Mouse (Mus musculus): ENCODE data around the gene Arhgef28. TPM values are rescaled to one million over a fixed set of nuclear protein-coding genes. Genes with fewer than 3 reads are reported as not detected.
"Not testable (repeated sequence)": the region's sequence is repeated elsewhere in the genome, so short reads cannot be mapped to it uniquely, and the experiment has no call there.

Arhgef28 gene
- polyA plus RNA-seq, 1 experiment = 1.1 TPM

DNA sequence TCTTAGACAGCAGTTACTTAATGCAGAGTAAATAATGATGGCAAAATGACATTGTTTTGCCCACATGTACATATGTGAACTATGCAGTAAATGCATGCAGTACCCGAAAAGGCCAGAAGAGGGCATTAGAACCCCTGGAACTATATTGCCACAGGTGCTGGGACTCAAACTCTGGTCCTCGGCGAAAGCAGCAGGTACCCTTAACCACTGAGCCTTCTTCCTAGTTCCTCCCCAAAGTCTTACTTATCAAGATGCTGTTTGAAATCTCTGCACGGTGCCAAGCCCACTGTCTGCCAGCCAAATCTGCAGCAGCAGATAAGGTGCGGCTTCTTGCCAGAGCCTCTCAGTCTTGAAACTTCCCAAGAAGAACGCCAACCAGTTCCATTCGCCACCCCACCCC is 181.1 kb downstream of the Arhgef28 start:
- TF ChIP-seq USF1 (IDR thresholded peaks at IDR 0.05; ENCODE audit: low read depth) = no peak
- no peak for TF ChIP-seq FOSL1 (IDR thresholded peaks at IDR 0.05; ENCODE audit: insufficient read depth, low read length, poor library complexity, severe bottlenecking)
- no peak for TF ChIP-seq CEBPB (IDR thresholded peaks at IDR 0.05; ENCODE audit: low read depth)
- TF ChIP-seq MYOD1 (IDR thresholded peaks at IDR 0.05; ENCODE audit: control insufficient read depth, insufficient read length, low read depth) = no peak
- TF ChIP-seq CTCF (IDR thresholded peaks at IDR 0.05; ENCODE audit: control insufficient read depth, insufficient read depth, insufficient read length) = no peak
- no peak for TF ChIP-seq MAX (IDR thresholded peaks at IDR 0.05)
- TF ChIP-seq MYOG (IDR thresholded peaks at IDR 0.05; ENCODE audit: control insufficient read depth, extremely low read depth, insufficient read length) = no peak
- H3K79me3 ChIP-seq (ENCODE audit: low read depth) = no peaks in the 10 kb centered on the region
- H3K4me3 ChIP-seq (ENCODE audit: insufficient read depth, poor library complexity, severe bottlenecking) = no peak overlapping the region
- no peaks in the 10 kb centered on the region for H3K36me3 ChIP-seq (ENCODE audit: control insufficient read depth, insufficient read depth)
- H3K79me2 ChIP-seq (ENCODE audit: control insufficient read depth, insufficient read depth) = no peaks in the 10 kb centered on the region
- H3K27me3 ChIP-seq (ENCODE audit: control insufficient read depth, insufficient read depth, insufficient read length) = no peaks in the 10 kb centered on the region
- H3ac ChIP-seq (ENCODE audit: control insufficient read depth, insufficient read length, low read depth) = no peak overlapping the region

DNA sequence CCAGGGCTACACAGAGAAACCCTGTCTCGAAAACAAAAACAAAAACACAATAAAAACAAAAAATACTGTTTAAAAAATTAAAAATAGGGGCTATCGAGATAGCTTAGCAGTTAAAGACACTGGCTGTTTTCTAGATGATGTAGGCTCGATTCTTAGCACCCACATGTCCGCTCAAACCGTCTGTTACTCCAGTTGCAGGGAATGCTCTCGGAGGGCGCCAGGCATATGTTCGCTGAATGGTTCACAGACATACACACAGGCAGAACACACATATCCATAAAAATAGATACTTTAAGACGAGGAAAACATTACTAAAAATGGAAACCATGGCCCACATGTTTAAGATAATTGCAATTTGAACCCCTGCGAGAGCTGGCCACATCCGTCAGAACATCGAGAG is 181.6 kb downstream of the Arhgef28 start:
- Histone ChIP-seq H3K36me3 (ENCODE audit: control insufficient read depth, insufficient read depth) (no peaks in the 10 kb centered on the region), H3K4me3 (ENCODE audit: insufficient read depth, poor library complexity, severe bottlenecking) (no peak overlapping the region)
- no peak for TF ChIP-seq MYOD1 (IDR thresholded peaks at IDR 0.05; ENCODE audit: control insufficient read depth, insufficient read length, low read depth)
- TF ChIP-seq CTCF (IDR thresholded peaks at IDR 0.05; ENCODE audit: control insufficient read depth, insufficient read depth, insufficient read length) = no peak
- no peak for TF ChIP-seq MAX (IDR thresholded peaks at IDR 0.05)
- no peak for TF ChIP-seq USF1 (IDR thresholded peaks at IDR 0.05; ENCODE audit: low read depth)
- no peak for TF ChIP-seq MYOG (IDR thresholded peaks at IDR 0.05; ENCODE audit: control insufficient read depth, extremely low read depth, insufficient read length)
- TF ChIP-seq FOSL1 (IDR thresholded peaks at IDR 0.05; ENCODE audit: insufficient read depth, low read length, poor library complexity, severe bottlenecking) = no peak
- no peak for TF ChIP-seq CEBPB (IDR thresholded peaks at IDR 0.05; ENCODE audit: low read depth)

DNA sequence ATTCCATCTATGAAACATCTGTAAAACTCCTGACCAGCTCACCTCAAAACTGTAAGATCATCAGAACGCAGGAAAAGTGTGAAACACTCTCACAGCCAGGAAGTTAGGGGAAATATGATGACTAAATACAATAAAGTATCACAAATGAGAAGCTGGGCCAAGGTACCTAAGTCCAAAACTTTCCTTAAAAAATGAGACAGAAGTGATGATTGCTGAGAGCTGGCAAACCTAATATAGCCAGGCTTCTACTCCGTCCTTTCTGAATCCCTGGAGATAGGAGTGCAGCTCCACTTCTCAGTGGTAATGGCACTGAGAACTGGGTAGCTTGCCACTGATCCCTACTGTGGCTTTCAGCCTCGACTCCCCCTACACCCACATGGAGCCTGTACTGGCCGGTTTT is 184.3 kb downstream of the Arhgef28 start:
- no peaks in the 10 kb centered on the region for H3K36me3 ChIP-seq (ENCODE audit: control insufficient read depth, insufficient read depth)
- H3K4me3 ChIP-seq (ENCODE audit: insufficient read depth, poor library complexity, severe bottlenecking) = no peak overlapping the region

More for the DNA sequence above, 181.6 kb downstream of the Arhgef28 start:
- Histone ChIP-seq H3K27me3 (ENCODE audit: control insufficient read depth, insufficient read depth, insufficient read length) (no peaks in the 10 kb centered on the region), H3K79me3 (ENCODE audit: low read depth) (no peaks in the 10 kb centered on the region), H3ac (ENCODE audit: control insufficient read depth, insufficient read length, low read depth) (no peak overlapping the region), H3K79me2 (ENCODE audit: control insufficient read depth, insufficient read depth) (no peaks in the 10 kb centered on the region)

DNA sequence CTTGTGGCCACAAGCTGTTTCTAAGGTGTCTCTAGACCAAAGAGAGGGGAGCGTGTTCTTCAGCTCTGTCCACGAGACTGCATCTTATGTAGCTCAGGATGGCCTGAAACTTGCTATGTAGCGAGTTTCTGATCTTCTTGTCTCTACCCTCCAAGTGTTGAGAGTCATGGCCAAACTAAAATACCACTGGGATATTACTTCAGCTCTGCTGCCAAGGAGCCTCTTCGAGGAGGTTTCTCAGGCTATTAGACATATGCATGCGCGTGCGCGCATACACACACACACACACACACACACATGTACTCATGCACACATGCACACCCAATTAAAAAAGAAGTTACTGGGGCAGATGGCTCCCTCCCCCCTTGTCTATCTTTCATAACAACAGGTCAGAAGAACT is 187.4 kb downstream of the Arhgef28 start:
- not testable (repeated sequence) for H3K27me3 ChIP-seq (ENCODE audit: control insufficient read depth, insufficient read depth, insufficient read length); H3ac ChIP-seq (ENCODE audit: control insufficient read depth, insufficient read length, low read depth); H3K79me3 ChIP-seq (ENCODE audit: low read depth); H3K36me3 ChIP-seq (ENCODE audit: control insufficient read depth, insufficient read depth); H3K4me3 ChIP-seq (ENCODE audit: insufficient read depth, poor library complexity, severe bottlenecking); H3K79me2 ChIP-seq (ENCODE audit: control insufficient read depth, insufficient read depth)

More for the DNA sequence above, 184.3 kb downstream of the Arhgef28 start:
- TF ChIP-seq MYOG (IDR thresholded peaks at IDR 0.05; ENCODE audit: control insufficient read depth, extremely low read depth, insufficient read length) = no peak
- no peak for TF ChIP-seq MYOD1 (IDR thresholded peaks at IDR 0.05; ENCODE audit: control insufficient read depth, insufficient read length, low read depth)
- no peak for TF ChIP-seq MAX (IDR thresholded peaks at IDR 0.05)
- TF ChIP-seq USF1 (IDR thresholded peaks at IDR 0.05; ENCODE audit: low read depth) = no peak
- no peak for TF ChIP-seq FOSL1 (IDR thresholded peaks at IDR 0.05; ENCODE audit: insufficient read depth, low read length, poor library complexity, severe bottlenecking)
- TF ChIP-seq CEBPB (IDR thresholded peaks at IDR 0.05; ENCODE audit: low read depth) = no peak
- no peak for TF ChIP-seq CTCF (IDR thresholded peaks at IDR 0.05; ENCODE audit: control insufficient read depth, insufficient read depth, insufficient read length)
- Histone ChIP-seq H3ac (ENCODE audit: control insufficient read depth, insufficient read length, low read depth) (no peak overlapping the region), H3K27me3 (ENCODE audit: control insufficient read depth, insufficient read depth, insufficient read length) (no peaks in the 10 kb centered on the region), H3K79me2 (ENCODE audit: control insufficient read depth, insufficient read depth) (no peaks in the 10 kb centered on the region), H3K79me3 (ENCODE audit: low read depth) (no peaks in the 10 kb centered on the region)

DNA sequence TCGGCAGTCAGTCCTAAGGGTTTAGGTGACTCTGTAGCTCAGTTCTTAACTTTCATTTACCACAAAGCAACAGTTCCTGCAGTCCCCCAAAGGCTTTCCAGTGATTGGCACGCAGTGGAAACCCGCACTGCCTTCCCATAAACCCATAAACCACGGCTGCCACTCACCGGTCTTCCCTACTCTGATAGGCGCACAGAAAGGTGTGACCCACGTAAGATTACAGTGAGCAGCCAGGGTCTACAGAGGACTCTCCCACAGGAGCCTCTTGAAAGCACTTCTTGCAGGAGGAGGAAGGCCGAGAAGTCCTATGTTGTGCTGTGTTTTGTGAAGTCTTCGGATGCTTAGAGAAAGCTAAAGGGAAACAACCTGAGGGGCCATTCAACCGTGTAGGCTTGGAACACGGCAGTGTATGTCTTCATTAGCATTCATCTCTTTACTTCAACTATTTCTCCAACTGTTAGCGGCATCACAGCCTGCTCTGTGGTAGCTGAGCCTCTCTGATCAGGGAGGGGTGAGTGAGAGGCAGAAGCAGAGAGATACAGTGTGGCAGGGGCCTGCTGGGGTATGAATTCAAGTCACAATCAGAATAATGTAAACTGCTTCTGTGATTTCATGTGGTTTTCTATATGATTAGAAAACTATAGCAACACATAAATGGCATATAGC is 189.2 kb downstream of the Arhgef28 start:
- Histone ChIP-seq H3K79me2 (ENCODE audit: control insufficient read depth, insufficient read depth) (no peaks in the 10 kb centered on the region), H3ac (ENCODE audit: control insufficient read depth, insufficient read length, low read depth) (no peak overlapping the region), H3K79me3 (ENCODE audit: low read depth) (no peaks in the 10 kb centered on the region), H3K4me3 (ENCODE audit: insufficient read depth, poor library complexity, severe bottlenecking) (no peak overlapping the region), H3K27me3 (ENCODE audit: control insufficient read depth, insufficient read depth, insufficient read length) (no peaks in the 10 kb centered on the region), H3K36me3 (ENCODE audit: control insufficient read depth, insufficient read depth) (no peaks in the 10 kb centered on the region)
- TF ChIP-seq MYOD1 (IDR thresholded peaks at IDR 0.05; ENCODE audit: control insufficient read depth, insufficient read length, low read depth) (no peak), MAX (IDR thresholded peaks at IDR 0.05) (no peak), FOSL1 (IDR thresholded peaks at IDR 0.05; ENCODE audit: insufficient read depth, low read length, poor library complexity, severe bottlenecking) (no peak), USF1 (IDR thresholded peaks at IDR 0.05; ENCODE audit: low read depth) (no peak), CEBPB (IDR thresholded peaks at IDR 0.05; ENCODE audit: low read depth) (no peak), MYOG (IDR thresholded peaks at IDR 0.05; ENCODE audit: control insufficient read depth, extremely low read depth, insufficient read length) (no peak), CTCF (IDR thresholded peaks at IDR 0.05; ENCODE audit: control insufficient read depth, insufficient read depth, insufficient read length) (no peak)

Data from C2C12 (cell line).